Mouse (Mus musculus) spleen, adult 18-20 months (tissue): Measurements from ENCODE around the gene Slc32a1.
A peak's percentile ranks its signal among the peaks of the same experiment; 100 is the strongest.

Source experiments
- DNase-seq, 2 experiments: peaks; one replicate each; pipeline ENCODE4 v3.0.0; 2022; ENCODE audit warnings: mixed read lengths in 2 of 2

Gene Slc32a1

DNA sequence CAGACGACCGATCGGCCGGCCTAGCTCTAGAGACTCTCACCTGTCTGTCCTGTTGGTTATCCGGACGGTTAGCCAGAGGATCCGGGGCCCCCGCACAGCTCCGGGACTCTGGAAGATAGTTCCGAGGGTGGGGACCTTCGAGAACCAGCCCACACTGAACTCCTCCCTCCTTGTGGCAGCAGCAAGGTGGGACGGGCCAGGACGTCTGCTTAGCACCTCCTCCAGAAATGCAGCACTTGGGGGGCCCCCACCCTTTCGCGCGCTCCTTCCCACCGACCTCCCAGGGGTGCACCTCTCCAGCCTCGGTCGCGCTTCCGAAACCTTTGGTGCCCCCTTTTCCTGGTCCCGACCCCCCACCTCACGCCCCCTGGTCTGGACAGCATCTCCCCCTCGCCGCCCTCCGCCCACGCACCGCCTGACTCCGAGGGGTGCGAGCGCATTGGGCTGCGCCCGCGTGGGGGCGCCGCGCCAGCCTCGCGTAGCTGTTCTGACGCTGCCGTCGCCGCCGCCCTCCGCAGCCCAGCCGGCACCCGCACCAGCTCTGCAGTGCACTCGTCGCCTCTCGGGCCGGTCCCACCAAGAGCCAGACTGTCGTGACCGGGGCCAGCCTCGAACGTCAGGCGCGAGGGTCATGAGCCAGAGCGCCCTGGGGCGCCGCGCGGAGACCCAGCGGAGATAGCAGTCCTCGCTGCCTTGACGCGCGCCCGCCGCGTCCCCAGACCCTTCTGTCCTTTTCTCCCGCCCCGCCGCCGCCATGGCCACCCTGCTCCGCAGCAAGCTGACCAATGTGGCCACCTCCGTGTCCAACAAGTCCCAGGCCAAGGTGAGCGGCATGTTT, at the start of gene Slc32a1:
TSS of gene Slc32a1 (plus strand) at position 280 of the 838 bp plus-strand sequence.
- DNase-seq, result no peak

DNA sequence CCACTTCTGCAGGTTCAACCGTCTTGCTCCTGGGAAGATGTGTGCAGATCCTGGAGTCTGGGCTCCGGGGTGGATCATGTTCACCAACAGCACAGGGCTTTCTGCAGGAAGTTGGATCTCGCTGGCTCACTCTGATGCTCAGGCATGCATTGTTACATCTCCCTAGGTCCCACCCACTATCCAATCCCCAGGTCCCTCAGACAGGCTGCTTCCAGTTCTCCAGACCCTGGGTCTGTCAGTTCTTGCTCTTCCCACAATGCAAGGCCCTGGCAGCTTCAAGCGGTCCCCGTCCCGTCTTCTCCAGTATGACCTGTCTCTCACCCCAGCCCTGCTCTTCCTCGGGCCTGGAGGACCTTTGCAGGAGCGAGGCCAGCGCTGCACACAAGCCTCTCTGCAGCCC, 49.8 kb upstream of the Slc32a1 start:
- DNase-seq, result no peak

DNA sequence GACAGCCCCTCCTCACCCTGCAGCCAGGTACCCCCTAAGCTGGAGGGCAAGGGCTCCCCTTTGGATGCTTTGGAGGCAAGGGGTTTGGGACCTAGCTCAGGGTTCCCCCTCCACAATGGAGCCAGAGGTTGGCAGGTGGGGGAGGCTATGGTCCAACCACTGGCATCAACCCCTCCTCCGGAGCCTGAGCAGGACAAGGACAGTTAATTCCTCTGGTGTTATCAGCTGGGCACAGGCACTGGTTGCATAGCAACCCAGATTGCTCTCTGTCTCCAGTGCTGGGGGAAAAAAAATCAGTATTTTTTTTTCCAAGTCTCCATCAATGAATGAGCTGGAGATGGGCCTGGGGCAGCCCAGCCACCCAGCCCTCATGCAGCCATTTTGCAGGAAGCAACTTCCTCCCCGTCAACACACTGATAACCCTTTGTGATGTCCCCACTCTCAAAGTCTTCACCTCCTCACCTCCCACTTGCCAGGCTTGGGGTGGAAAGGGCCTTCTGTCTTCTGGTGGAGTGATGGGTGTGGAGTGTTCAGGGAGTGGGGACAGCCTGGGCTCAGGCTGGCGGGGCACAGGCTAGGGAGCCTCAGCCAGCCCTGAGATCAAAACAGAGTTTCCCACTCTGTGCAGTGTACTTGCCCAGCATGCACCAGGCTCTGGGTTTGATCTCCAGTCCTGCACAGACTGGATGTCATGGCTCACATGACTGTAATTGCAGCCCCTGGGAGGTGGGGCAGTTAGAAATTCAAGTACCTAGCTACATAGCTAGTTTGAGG, 49.0 kb upstream of the Slc32a1 start:
- no peak for DNase-seq

- DNase-seq, result no peak
These were observed 40.0 kb upstream of the Slc32a1 start for GRCm38 (mm10) chr2:158570421-158571081.

- no peak for DNase-seq
These were observed 30.6 kb upstream of the Slc32a1 start for GRCm38 (mm10) chr2:158579979-158580378.

GRCm38 (mm10) chr2:158584621-158585358, 25.8 kb upstream of the Slc32a1 start:
- no peak for DNase-seq

GRCm38 (mm10) chr2:158588524-158589271, 21.9 kb upstream of the Slc32a1 start:
- no peak for DNase-seq

DNA sequence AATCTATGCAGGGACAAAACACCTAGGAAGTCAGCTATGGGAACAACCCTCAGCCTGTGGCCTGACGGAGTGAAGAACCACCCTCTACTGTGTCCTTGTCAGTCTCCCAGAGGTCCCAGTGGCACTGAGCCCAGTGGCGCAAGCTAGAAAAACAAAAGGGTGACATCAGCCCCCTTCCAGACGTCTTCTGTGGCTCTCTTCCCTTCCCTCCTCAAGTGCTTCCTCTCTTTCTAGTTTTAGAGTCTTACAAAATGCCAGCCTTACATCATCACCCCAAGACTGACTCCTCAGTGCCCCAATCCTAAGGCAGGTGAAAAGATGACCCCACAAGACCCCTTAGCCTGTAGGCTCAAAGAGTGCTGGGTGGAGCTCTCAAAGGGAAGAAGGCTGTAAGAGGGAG, 20.1 kb upstream of the Slc32a1 start:
- no peak for DNase-seq

- DNase-seq, result no peak
These were observed 19.3 kb upstream of the Slc32a1 start for GRCm38 (mm10) chr2:158591286-158591685.

DNA sequence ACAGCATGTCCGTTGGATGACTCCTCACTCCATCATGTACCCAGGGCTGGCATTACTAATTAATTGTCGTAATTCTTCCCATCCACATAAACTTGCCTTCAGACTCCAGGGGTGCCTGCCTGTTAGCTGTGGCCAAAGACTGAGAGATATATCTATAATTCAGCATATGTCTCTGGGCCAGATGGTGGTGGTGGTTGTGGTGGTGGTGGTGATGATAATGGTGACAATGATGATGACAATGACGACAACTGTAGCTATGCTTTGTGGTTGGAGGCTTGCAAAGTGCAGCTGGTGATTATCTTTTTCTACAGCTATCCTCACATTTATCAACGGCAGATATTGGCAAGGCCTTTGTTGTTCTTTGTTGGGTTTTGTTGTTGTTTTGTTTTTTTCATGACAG, 17.2 kb upstream of the Slc32a1 start:
- DNase-seq, result no peak

DNA sequence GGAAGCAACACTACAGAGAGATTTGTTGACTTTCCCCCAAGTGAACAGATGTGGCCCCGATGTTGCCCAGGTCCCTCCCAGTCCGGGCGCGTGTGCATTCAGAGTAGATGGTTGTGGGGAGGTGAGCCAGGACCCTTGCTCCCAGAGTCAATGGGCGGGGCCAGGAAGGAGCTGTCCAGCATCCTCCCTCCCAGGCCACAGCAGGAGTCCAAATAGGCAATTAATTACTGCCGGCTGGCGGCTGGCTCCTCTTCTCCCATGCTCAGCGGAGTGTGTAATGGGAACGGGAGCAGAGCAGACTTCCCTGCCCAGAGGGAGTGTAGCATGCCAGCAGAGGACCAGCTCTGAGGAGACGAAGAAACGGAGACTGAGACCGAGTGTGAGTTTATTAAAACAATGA, 15.5 kb upstream of the Slc32a1 start:
- no peak for DNase-seq

DNA sequence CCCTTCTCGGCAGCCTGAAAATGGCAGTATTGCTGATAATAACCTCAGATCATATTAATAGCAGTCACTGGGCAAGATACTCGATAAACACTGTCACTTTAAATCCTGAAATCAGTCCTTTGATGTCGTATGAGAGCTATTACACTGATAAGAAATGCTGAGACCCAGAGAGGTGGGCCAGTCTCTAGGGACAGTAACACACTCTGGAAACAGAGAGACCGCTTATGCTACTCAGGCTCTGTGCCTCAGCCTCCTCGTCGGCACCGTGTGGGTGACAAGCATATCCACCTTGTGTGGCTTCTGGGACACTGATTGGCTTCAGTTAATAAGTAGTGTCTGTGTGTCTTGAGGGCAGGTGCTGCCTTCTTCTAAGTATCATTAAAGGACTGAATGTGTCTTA, 15.0 kb upstream of the Slc32a1 start:
- DNase-seq, result no peak

GRCm38 (mm10) chr2:158596803-158597202, 13.8 kb upstream of the Slc32a1 start:
- DNase-seq, result no peak

DNA sequence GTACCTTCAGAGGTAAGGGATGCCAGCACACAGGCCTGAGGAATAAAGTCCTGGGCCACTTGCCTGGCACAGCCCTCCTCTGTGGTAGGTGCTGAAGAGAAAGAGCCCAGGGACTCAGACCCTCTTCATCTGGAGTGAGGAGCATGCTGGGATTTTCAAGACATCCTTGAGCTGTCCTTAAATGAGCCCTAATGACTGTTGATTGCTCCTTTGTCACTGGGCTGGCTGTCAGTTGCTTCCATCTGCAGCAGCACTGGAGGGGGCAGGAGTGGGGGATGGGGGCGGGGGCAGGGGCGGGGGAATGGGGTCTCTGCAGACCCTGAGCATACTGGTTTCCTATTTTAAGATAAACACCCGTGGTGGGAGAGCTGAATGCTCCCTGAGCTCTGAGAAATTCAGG, 10.1 kb upstream of the Slc32a1 start:
- no peak for DNase-seq

DNA sequence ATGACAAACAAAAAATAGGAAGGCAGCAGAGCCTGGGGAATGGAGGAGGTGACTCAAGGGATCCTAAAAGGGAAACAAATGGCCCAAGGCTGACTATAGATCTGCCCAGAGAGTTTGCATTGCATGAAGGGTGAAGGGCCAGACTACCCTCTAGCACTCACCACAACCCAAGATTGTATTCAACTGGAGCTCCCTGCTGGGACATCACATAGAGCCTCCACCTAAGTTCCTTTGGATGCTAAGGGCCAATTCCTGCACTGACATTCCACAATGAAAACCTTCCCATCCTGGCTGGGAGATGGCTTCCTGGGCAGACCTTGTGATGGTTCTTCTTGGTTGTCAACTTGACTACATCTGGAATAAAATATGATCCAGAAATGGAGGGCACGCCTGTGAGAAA, 9.2 kb upstream of the Slc32a1 start:
- DNase-seq, result no peak

DNA sequence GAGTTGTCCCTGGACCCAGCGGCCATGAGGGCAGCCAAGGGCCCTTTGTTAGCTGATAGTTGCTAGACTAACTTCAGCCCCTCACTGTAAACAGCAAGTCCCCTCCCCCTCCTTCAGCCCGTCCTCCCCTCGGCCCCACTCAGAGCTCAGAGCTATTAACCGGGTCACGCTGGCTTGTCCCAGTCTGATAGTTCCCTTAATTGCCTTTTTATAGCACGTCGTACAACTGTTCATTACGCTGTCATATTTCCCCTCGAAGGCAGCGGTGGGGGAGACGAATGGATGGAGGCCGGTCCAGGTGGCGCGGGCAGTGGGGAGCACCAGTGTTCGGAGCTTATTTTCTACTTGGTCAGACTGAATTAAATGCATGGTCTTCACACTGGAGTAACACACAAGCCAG, 7.9 kb upstream of the Slc32a1 start:
- no peak for DNase-seq

DNA sequence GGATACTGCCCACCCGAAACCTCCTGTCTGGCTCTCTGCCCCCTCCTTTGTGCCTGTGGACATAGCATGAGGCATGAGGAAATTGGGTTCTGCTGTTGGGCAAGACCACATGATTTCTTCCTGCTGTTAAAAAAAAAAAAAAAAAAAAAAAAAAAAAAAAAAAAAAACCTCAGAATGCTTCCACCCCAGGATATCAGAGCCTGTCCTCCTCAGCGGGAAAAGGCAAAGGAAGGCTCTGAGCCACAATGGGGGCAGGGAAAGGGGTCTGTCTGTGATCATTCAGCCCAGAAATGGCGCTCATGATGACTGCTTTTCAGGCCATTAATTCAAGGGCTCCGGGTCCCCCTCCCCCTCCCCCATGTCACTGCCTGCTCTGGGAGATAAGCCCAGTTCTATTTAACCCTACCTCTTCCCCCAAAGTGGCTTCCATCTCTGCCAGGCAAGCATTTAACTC, 4.0 kb upstream of the Slc32a1 start:
- DNase-seq, result no peak

DNA sequence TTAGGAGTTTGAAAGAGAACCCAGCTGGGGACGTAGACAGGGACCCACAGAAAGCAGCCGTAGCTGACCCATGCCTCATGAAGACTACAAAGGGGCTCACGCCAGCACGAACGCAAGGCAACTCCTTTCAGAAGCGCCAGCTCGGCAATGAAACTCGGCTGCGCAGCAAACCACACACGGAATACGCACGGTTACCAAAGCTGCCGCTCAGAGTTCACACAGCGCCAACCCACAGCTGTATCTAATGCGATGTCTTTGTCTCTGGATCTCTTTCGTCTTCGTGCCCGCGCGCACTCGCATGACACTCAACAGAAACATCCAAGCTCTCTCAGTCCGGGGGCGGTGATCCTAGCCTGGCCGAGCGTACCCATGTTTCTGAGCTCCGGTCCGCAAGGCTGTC, 886 bp upstream of the Slc32a1 start:
- no peak for DNase-seq

DNA sequence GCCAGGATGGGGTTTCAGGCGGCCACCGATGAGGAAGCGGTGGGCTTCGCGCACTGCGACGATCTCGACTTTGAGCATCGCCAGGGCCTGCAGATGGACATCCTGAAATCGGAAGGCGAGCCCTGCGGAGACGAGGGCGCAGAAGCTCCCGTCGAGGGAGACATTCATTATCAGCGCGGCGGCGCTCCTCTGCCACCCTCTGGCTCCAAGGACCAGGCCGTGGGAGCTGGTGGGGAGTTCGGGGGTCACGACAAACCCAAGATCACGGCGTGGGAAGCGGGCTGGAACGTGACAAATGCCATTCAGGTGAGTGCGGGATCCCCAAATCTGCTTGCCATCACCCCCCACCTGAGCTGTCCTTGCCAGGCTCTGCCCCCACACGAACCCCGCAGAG, 756 bp downstream of the Slc32a1 start:
- no peak for DNase-seq

- peak in 1 of 2 experiments; percentile 15 for DNase-seq
These were observed 1.4 kb downstream of the Slc32a1 start for GRCm38 (mm10) chr2:158611726-158612670.
